ENCODE assay signal across 8 mouse cellular contexts in genomic region chr4:43957292-43957845, GRCm38 (mm10). TPM values are rescaled to one million over a fixed set of nuclear protein-coding genes. Genes with fewer than 3 reads are reported as not detected.
DNase-seq lines count a peak whose midpoint lies in the region; ATAC-seq and TF ChIP-seq lines count a peak whose summit lies in the region.

Gene Glipr2, plus strand, starts transcription at chr4:43957401.

- peak; percentile 96 for TF ChIP-seq POLR2A in embryonic fibroblast, embryonic 13.5 days (IDR thresholded peaks at IDR 0.05; ENCODE audit: low read depth, low read length)

- H3K36me3 ChIP-seq in kidney, embryonic 14.5 days (ENCODE audit: control insufficient read depth, insufficient read depth, low read length): no peaks in the 10 kb centered on the region
- no peaks in the 10 kb centered on the region for H3K36me3 ChIP-seq in liver, embryonic 13.5 days
- H3K36me3 ChIP-seq in splenic B cell, adult 2 months (ENCODE audit: control insufficient read depth, insufficient read depth, low read length, poor library complexity, severe bottlenecking): no peaks in the 10 kb centered on the region

- under 1% methylated on average over 45 of the region's 45 CpGs for WGBS in kidney, embryonic 14.5 days
- under 1% methylated on average over 45 of the region's 45 CpGs for WGBS in liver, embryonic 13.5 days (ENCODE audit: insufficient replicate concordance)

- H3K9me3 ChIP-seq in kidney, embryonic 14.5 days (ENCODE audit: control insufficient read depth, low read length): no peaks in the 10 kb centered on the region
- H3K9me3 ChIP-seq in liver, embryonic 13.5 days (replicated peaks): no peaks in the 10 kb centered on the region

- no peaks in the 10 kb centered on the region for H3K27me3 ChIP-seq in kidney, embryonic 14.5 days (ENCODE audit: control insufficient read depth, insufficient read depth, low read length)
- 0 out of 2 replicates have a peak, but pooled peaks cover 11% of the 10 kb centered on the region for H3K27me3 ChIP-seq in liver, embryonic 13.5 days
- no peaks in the 10 kb centered on the region for H3K27me3 ChIP-seq in splenic B cell, adult 2 months (ENCODE audit: control insufficient read depth, insufficient read depth, low read length, poor library complexity, severe bottlenecking)

- peak within 1 kb of the TSS; percentile 86 for H3K27ac ChIP-seq in embryonic fibroblast, embryonic 13.5 days (ENCODE audit: insufficient read depth, low read length)
- H3K27ac ChIP-seq in kidney, embryonic 14.5 days (ENCODE audit: low read depth, low read length): peak within 1 kb of the TSS; percentile 67; the same call in 1 of the 2 replicates
- peak within 1 kb of the TSS; percentile 73 for H3K27ac ChIP-seq in liver, embryonic 13.5 days

- H3K4me3 ChIP-seq in embryonic fibroblast, embryonic 13.5 days (ENCODE audit: insufficient read depth, low read length): peak within 1 kb of the TSS; percentile 71
- peak within 1 kb of the TSS; percentile 67 for H3K4me3 ChIP-seq in kidney, embryonic 14.5 days (ENCODE audit: low read length)
- peak within 1 kb of the TSS; percentile 77 for H3K4me3 ChIP-seq in liver, embryonic 13.5 days (replicated peaks)

- DNase-seq in 3134 (ENCODE audit: extremely low read depth, insufficient read length, low spot score): peak; percentile 95
- peak; percentile 98 for DNase-seq in ZHBTc4 (ENCODE audit: low read depth, low spot score)
- DNase-seq in heart, adult 9 months (ENCODE audit: low spot score in 2 of 2): peak; percentile 75
- DNase-seq in liver, embryonic 13.5 days: peak; percentile 76
- peak; percentile 91 for DNase-seq in naive thymus-derived CD4-positive, alpha-beta T cell, adult 2 months (ENCODE audit: low read depth)
- peak; percentile 85 for DNase-seq in splenic B cell, adult 2 months (ENCODE audit: low read depth, low spot score)

- H3K4me2 ChIP-seq in kidney, embryonic 14.5 days (replicated peaks; ENCODE audit: low read depth, low read length): peak within 1 kb of the TSS; percentile 93
- H3K4me2 ChIP-seq in liver, embryonic 13.5 days: peak within 1 kb of the TSS; percentile 97

- peak; percentile 70; the same call in 1 of the 2 replicates for TF ChIP-seq CTCF in embryonic fibroblast, embryonic 13.5 days (IDR thresholded peaks at IDR 0.05; ENCODE audit: borderline replicate concordance, insufficient read depth, low read length)

- peak; percentile 91 for ATAC-seq in kidney, embryonic 14.5 days (ENCODE audit: low FRiP score, low TSS enrichment)
- ATAC-seq in liver, embryonic 13.5 days (ENCODE audit: low read depth): peak; percentile 80

- peak within 1 kb of the TSS; percentile 63 for H3K9ac ChIP-seq in kidney, embryonic 14.5 days (ENCODE audit: low read depth, low read length)
- peak within 1 kb of the TSS; percentile 79 for H3K9ac ChIP-seq in liver, embryonic 13.5 days

- H3K4me1 ChIP-seq in embryonic fibroblast, embryonic 13.5 days (ENCODE audit: control insufficient read depth, insufficient read depth, low read length): no peaks in the 10 kb centered on the region; the same call in 1 of the 2 replicates
- 0 out of 2 replicates have a peak, but pooled peaks cover 18% of the 10 kb centered on the region for H3K4me1 ChIP-seq in kidney, embryonic 14.5 days (ENCODE audit: control insufficient read depth, insufficient read depth, low read length)
- peaks cover 56% of the 10 kb centered on the region for H3K4me1 ChIP-seq in liver, embryonic 13.5 days (replicated peaks)

RNA-seq across cellular contexts. Expression of gene Glipr2, which starts in this region (rescaled TPM):
- polyA plus RNA-seq in embryonic fibroblast, embryonic 13.5 days (2011; ENCODE audit: insufficient read length, low read depth, missing spikeins): 177 and 225 TPM in 2 replicates
- polyA plus RNA-seq in kidney, embryonic 14.5 days (2014; fragmentation: Nextera tagmentation; extraction: Ambion mirVana): 51.4 and 63.6 TPM in 2 replicates
- polyA plus RNA-seq in liver, embryonic 13.5 days (2015; fragmentation: Nextera tagmentation; extraction: Ambion mirVana): 39.0 and 45.7 TPM in 2 replicates

Comparison
In these comparisons a context has a peak if more than half of its experiments do, and no peak if none do; other contexts are left out.
1. Peak in every context shown above with its lines: DNase-seq, ATAC-seq, H3K4me3 ChIP-seq and H3K27ac ChIP-seq.